Mouse (Mus musculus) heart, adult 9 months (tissue): Measurements from ENCODE around the gene Ccdc27.
A peak's percentile ranks its signal among the peaks of the same experiment; 100 is the strongest.

Experiments
- DNase-seq, 2 experiments: peaks; one replicate each; pipeline ENCODE4 v3.0.0; 2022; ENCODE audit warnings: low spot score in 2 of 2

The Ccdc27 gene

DNA sequence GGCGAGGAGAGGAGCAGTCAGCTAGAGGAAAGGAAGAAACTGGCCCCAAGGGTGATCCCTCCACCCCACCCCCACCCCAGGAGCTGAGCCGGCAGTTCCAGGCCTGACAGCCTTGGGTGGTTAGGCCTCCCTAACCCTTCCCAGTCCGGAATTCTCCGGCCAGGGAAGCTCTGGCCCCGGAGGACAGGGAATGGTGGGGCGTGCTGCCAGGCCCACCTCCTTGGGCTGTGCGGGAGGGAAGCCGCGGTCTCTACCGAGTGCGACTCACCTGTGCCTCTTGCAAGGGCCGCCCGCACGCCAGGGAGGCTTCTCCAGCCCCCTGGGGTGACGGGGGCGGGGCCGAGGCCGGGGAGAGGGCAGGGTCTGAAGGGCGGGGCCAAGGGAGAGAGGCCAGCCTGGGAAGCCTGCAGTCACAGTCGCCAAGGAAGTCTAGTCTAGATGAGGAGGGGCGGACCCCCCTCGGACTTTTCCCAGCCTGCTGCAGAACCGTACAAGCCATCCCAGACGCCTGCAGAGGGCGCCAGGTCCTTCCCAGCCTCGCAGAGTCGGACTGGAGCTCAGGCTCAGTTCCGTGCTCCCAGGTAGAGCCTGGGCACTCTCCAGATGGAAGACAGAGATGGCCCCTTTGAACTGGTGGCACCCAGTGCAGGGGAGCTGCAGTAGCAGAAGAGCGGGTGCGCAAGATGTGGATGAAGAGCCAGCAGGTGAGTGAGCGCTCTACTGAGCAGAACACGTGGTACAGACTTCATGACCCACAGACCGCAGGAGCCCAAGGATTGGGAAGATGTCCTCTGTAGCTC, 16.6 kb downstream of the Ccdc27 start, which contains the start of gene Smim1:
Smim1 (minus strand) TSS at position 590 of the 800 bp plus-strand sequence.
- DNase-seq: peak; percentile 73 to 78

DNA sequence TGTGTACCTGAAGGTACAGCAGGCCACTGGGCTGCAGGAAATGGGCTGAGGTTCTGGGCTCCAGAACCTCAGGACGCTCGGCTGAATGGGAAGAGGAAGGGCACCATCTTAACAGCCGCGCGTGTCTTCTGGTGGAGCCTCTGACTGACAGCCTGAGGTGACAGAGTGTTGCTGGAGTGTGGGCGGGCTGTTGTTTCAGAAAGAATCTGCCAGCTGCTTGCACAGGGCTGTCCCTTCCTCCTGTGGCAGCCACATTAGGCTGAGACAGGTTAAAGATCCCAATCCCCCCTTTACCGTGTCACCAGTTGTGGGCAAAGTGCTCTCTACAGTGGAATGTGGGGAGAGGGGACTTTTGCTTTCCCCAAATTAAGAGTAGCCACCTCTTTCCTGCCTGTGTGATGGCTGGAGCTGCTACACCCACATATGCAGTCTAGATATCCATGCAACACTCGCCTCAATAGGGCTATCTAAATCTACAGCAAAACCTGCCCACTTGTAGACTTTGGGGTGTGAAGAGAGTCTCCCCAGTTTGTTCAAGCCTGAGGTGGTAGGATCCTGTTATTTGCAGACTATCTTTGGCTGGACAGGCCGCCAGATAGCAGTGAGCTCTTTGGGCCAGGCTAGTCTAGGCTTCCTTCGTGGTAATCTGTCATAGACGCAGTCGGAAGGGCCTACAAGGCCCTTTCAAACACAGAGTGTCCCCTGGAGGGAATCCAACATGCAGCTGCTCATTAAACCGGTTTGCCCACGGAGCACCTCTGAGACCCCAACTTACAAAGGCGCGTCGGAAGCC, 17.6 kb downstream of the Ccdc27 start:
- DNase-seq: no peak

DNA sequence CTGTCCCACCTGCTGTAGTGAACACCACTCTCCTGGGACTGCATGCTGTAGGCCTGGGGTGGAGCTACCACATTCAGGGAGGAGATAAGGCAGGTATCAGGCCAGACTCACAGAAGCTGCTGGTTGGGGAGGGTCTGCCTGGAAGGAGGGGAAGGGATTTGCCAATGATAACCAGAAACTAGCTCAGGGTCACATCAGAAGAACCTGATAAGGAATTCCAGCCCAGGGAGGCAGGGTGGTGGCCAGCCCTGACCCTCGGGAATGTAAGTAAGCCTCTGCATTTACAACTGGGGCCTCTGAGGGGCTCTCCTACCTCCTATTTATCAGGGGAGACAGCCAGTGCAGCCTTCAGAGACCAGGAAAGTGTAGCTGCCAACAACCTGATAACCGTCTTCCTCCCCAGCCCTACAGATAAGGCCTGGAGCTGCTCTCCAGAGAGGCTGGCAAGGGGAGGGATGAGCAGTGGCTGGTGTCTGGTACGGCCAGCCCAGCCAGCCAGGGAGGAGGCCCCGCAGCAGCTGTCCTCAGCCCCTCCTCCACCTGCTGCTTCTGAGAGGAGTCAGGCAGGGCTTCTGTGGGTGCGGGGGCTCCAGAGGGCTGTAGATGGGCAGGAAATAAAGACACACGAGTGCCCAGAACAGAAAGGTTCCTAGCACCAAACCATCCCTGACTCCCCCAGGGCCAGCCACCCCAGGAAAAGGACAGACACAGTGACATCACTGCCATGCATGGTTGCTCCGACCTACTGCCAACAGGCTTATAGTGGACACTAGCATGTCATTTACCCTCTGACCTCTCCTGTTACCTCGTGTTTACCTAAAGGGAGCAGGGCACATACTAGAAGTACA, 18.5 kb downstream of the Ccdc27 start:
- no peak for DNase-seq

DNA sequence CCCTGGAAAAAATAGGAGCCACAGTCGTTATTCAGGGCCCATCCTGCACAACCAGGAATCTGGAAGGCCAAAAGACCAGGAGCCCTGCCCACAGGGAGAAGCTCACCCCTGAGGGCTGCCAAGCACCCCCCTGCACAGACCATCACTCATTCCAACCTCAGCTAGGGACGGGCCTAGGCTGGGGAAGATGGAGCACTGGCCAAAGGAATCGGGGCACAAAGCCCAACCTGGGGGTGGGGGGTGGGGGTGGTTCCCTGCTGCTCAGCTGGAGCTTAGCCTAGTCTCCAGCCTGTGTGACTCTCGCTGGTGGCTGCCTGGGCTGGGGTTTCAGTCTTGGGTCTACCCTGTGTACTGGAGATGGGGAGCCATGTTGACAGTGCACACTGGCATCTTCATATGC, 19.6 kb downstream of the Ccdc27 start:
- no peak for DNase-seq

DNA sequence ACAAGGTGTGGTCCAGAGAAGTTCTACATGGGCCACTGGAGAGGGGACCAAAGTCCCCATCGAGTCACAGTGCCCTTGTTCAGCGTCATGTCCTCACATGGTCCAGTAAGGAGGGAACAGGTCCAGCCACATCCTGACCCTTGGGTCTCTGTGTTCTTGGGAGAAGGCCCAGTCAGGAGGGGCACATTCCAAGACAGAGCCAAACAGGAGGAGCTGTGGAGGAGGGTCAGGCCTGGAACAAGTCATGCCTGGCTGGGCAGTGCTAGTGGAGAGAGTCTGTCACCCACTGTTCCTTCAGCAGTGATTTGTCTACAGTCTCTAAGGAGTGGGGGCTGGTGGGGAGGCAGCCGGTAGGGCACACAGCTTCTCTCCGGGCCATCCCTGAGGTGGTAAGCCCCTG, 20.1 kb downstream of the Ccdc27 start:
- peak; percentile 26 to 63 for DNase-seq

DNA sequence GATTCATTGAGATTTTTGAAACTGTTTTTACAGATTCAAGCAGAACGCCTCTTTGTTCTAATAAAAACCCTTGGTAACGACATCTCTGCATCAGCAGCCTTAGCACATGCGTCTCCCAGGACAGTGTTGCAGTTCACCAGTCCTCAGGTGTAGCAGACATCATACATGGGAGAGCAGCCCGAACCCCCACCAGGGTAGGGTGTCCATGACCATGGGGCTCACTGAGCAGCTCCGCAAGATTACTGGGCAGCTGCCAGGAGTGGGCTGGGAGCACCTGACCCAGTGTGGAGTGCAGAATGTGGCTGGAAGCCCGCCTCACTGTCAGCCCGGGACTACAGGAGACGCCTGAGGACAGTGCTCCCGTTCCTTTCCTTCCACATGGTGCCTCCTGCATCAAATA, 21.0 kb downstream of the Ccdc27 start:
- no peak for DNase-seq

DNA sequence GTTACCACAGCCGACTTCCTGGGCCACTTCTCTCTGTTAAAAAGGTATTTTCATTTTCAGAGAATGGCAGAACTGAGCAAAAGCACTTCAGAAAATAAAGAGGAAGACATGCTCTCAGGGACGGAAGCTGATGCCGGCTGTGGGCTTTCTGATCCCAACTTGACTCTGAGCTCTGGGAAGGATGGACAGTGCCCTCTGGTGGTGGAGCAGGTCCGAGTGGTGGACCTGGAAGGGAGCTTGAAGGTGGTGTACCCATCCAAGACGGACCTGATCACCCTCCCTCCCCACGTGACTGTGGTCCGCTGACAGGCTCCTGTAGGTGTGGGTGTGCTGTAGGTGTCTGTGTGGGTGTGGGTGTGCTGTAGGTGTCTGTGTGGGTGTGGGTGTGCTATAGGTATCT, 22.9 kb downstream of the Ccdc27 start:
- DNase-seq: no peak

DNA sequence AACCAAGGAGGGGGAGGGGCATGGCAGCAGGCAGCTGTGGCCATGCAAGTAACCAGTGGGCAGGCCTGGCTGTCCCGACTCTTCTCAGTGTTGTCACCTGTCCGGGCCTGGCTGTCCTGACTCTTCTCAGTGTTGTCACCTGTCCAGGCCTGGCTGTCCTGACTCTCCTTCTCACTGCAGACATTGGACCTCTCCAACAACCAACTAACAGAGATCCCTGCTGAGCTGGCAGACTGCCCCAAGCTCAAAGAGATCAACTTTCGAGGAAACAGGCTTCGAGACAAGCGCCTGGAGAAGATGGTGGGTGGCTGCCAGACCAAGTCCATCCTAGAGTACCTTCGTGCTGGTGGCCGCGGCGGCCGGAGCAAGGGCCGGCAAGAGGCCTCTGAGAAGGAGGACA, 27.0 kb downstream of the Ccdc27 start:
- no peak for DNase-seq

DNA sequence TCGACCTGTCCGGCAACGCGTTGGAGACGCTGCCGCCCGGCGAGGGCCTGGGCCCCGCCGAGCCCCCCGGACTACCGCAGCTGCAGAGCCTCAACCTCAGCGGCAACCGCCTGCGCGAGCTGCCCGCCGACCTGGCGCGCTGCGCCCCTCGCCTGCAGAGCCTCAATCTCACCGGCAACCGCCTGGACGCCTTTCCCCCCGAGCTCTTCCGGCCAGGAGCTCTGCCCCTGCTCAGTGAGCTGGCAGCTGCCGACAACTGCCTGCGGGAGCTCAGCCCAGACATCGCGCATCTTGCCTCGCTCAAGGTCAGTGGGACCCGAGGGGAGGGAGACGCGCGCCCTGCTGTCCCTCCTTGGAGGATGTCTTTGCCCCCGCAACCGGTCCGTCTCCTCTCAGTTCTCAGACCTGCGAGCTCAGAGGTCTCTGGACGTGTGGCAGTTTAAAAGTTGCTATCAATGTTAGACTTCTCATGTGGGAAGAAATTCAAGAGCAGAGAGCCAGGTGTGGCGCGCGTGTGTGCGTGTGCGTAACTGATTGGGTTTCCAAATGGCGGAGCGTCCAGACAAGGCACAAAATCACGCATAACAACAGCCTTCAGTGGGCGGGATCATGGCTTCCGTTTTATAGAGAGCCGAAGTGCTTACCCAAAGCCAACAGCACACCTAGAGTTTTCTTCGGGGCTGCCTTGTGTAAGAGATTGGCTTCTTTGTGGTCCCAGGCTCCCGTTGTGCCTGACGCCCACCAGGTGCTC, 30.2 kb downstream of the Ccdc27 start:
- no peak for DNase-seq

DNA sequence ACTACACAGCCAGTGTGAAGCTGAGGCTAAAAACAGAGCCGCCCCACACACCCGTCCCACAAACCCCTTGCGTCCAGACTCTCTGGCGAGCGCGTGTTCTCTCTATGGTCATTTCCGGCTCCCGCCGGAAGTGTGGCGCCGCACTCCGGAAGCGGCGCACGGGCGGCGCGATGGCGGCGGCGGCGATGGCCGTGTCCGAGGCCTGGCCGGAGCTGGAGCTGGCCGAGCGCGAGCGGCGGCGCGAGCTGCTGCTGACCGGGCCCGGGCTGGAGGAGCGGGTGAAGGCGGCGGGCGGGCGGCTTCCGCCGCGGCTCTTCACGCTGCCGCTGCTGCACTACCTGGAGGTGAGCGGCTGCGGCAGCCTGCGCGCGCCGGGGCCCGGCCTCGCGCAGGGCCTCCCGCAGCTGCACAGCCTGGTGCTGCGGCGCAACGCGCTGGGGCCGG, 30.8 kb downstream of the Ccdc27 start, which contains the start of gene Lrrc47:
Lrrc47 (plus strand) TSS at position 86 of the 444 bp plus-strand sequence.
- DNase-seq: peak; percentile 75 to 81

DNA sequence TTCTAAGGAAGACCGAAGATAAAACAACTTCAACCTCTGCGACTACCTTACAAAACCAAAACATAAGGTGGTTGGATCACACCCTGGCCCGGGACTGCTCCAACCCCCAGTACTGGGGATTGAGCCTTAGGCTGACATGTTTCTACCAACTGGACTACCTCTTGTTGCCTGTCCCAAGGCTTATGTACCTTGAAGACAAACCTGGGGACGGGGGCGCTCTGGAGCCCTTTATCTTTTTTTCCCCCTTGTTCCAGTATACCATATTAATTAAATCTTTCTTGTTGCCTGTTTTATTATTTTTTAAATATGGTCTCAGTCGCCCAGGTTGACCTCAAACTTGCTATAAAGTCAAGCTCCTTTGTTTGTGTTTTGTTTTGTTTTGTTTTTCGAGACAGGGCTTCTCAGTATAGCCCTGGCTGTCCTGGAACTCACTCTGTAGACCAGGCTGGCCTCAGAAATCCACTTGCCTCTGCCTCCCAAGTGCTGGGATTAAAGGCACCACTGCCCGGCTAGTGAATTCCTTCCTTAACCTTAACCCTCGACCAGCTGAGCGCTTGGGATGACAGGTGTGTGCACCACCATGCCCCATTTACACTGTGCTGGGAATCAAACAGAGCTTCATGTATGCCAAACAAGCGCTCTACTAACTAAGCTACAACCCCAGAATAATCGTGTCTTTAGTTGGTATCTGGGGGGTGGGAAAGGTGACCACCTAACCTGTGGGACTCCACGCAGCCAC, 31.4 kb downstream of the Ccdc27 start:
- no peak for DNase-seq

DNA sequence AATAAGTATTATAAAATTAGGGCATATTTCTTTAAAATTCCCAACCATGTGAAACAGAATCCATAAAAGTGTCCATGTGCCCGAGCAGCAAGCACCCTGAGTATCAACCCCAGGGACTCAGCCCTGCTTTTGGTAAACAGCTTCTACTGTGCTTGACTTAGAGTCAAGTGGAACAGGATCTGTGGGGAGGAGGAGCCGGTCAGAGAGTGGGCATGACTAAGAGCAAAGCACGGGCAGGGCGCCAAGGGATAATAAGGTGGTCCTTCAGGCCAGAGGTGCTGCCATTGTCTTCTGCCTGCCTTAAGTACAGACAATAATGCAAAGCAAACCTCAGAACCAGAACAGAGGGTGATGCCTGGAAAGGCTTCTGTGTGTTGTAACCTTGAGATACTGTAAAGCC, 34.7 kb downstream of the Ccdc27 start:
- DNase-seq: no peak

DNA sequence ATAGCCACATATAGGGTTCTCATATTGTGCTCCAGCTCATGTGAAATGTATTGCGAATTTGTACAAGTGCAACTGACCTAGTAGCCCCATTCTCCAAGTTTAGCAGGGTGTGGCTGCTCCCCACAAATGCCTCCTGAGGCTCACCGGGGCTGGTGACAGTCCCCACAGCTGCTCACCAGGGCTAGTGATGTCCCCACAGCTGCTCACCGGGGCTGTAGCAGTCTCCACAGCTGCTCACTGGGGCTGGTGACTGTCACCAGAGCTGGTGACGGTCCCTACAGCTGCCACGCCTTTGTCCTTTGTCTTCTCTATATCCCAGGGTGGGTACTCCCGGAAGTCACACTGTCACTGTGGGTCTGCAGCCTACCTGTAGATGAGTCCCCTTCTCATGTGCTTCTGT, 36.2 kb downstream of the Ccdc27 start:
- DNase-seq: no peak

DNA sequence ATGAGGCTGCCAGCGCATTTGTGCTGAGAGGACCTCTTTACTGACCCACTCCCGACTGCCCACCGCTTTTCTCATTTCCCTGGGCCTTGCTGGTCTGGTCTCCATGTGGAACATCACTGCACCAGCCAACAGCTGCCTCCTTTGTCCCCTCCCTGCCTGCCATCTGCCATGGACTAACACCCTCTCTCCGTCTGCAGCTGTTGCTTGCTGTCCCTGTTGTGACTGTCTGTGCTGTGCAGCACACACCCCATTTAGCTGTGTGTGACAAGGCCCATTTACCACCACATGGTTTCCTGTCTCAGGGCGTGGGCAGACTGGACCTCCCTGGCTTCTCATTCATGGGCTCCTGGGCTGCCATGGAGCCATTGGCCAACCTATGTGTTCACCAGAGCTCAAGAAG, 37.0 kb downstream of the Ccdc27 start:
- no peak for DNase-seq

DNA sequence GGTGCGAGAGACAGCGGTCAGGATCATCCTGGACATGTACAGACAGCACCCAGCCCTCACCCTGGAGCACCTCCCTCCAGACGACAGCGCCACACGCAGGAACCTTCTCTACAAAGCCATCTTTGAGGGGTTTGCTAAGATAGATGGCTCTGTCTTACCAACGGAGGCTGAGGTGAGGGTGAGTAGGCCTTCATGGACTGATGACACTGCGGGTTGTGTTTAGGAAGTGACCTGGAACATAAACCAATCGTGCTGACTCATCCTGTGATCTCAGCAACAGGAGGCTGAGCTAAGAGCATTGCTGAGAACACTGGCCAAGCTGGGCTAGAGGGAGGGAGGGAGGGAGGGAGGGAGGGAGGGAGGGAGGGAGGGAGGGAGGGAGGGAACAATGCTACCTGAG, 49.0 kb downstream of the Ccdc27 start:
- DNase-seq: no peak

DNA sequence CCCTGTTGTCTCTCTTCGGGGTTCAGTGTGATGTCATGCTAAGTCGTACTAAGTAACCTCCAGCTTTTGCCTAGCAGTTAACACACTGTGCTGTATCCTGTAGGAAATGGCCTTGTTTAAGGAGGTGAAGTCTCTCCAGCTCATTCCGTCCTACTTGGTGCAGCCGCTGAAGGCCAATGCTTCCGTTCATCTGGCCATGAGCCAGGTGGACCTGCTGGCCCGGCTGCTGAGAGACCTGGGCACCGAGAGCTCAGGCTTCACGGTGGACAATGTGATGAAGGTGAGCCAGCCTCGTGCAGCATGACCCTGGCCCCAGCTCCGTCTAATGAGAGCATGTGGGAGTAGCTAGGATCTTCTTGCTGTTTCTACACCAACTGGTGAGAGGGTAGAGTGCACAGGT, 49.8 kb downstream of the Ccdc27 start:
- no peak for DNase-seq

DNA sequence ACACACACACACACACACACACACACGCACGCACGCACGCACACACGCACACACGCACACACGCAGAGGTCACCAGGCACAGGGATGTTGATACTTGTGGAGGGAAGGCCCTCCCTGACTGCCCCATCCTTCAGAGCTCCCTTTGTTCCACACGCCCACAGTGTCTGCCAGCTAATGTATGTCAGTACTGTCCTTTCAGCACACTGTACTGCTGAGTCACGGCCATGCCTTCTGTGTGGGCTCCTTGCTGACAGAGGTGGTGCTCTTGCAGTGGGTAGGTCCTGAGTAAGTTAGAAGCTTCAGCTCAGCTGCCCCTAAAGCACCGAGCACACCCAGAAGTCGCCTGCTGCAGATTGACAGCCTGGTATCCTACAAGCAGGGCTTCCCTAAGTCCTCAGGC, 62.0 kb downstream of the Ccdc27 start:
- no peak for DNase-seq

DNA sequence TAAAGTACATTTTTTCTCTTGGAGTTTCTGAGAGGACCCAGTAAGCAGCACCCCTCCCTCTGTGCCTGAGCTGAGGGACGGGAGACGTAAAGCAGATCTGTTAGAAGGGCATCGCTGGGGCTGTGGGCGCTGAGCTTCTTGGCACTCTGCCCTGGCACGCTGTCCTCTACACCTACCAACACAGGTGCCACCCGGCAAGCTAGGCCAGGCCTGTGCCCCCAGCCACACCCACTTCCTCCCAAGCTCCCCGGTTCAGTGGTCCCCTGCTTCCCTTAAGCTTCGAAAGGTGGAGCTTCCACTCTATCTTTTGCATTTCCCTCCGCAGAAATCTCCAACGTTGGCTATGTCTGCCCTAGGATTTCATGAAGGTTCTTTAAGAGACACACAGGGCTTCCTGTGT, 63.2 kb downstream of the Ccdc27 start:
- DNase-seq: no peak
